Mouse (Mus musculus): Measurements from ENCODE around the gene Cyp3a57. TPM values are rescaled to one million over a fixed set of nuclear protein-coding genes. Genes with fewer than 3 reads are reported as not detected.
"Not testable (repeated sequence)": the region's sequence is repeated elsewhere in the genome, so short reads cannot be mapped to it uniquely, and the experiment has no call there.

The Cyp3a57 gene
- polyA plus RNA-seq, 1 experiment, result not detected

DNA sequence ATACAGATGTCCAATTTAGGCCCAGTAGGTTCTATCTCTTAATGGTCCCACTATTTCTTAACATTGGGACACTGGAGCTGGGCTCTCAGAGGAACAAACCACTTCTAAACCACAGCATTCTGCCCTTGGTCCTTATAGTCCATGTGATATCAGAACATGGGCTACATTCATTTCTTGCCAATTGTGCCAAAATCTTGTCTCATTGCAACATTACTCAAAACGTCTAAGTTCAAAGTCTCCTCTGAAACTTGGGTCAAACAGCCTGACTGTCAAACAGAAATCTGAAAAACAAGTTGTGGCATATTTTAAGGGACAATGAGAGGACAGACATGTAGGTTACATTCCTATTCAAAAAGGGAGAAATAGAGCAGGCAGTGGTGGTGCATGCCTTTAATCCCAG is 27.9 kb upstream of the Cyp3a57 start:
- Histone ChIP-seq H3K79me2 (ENCODE audit: control insufficient read depth, insufficient read depth) (no peaks in the 10 kb centered on the region), H3K79me3 (ENCODE audit: low read depth) (no peaks in the 10 kb centered on the region), H3ac (ENCODE audit: control insufficient read depth, insufficient read length, low read depth) (no peak overlapping the region), H3K4me3 (ENCODE audit: insufficient read depth, poor library complexity, severe bottlenecking) (no peak overlapping the region), H3K36me3 (ENCODE audit: control insufficient read depth, insufficient read depth) (no peaks in the 10 kb centered on the region), H3K27me3 (ENCODE audit: control insufficient read depth, insufficient read depth, insufficient read length) (no peaks in the 10 kb centered on the region)
- TF ChIP-seq FOSL1 (IDR thresholded peaks at IDR 0.05; ENCODE audit: insufficient read depth, low read length, poor library complexity, severe bottlenecking) (no peak), CTCF (IDR thresholded peaks at IDR 0.05; ENCODE audit: control insufficient read depth, insufficient read depth, insufficient read length) (no peak), CEBPB (IDR thresholded peaks at IDR 0.05; ENCODE audit: low read depth) (no peak), USF1 (IDR thresholded peaks at IDR 0.05; ENCODE audit: low read depth) (no peak), MYOG (IDR thresholded peaks at IDR 0.05; ENCODE audit: control insufficient read depth, extremely low read depth, insufficient read length) (no peak), MYOD1 (IDR thresholded peaks at IDR 0.05; ENCODE audit: control insufficient read depth, insufficient read length, low read depth) (no peak), MAX (IDR thresholded peaks at IDR 0.05) (no peak)

DNA sequence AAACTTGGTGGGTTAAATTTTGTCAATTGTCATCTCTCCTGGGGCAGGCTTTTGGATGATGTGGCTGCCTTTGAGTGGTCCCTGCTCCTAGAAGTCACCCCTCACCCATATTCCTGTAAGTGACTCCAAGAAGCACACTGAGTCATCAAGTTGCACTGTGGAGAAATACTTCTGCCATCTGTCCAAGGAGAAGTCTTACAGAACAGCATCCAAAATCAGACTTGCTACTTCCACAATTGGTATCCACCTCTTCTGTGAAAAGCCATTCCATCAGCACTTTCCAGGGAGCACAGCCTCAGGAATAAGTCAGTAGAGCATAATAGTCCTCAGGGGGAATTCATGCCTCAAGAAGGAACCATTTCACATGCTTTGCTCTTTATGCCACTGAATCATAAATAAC is 6.3 kb upstream of the Cyp3a57 start:
- not testable (repeated sequence) for H3K36me3 ChIP-seq (ENCODE audit: control insufficient read depth, insufficient read depth); H3K4me3 ChIP-seq (ENCODE audit: insufficient read depth, poor library complexity, severe bottlenecking); H3K79me2 ChIP-seq (ENCODE audit: control insufficient read depth, insufficient read depth); H3K27me3 ChIP-seq (ENCODE audit: control insufficient read depth, insufficient read depth, insufficient read length); H3ac ChIP-seq (ENCODE audit: control insufficient read depth, insufficient read length, low read depth); H3K79me3 ChIP-seq (ENCODE audit: low read depth)

DNA sequence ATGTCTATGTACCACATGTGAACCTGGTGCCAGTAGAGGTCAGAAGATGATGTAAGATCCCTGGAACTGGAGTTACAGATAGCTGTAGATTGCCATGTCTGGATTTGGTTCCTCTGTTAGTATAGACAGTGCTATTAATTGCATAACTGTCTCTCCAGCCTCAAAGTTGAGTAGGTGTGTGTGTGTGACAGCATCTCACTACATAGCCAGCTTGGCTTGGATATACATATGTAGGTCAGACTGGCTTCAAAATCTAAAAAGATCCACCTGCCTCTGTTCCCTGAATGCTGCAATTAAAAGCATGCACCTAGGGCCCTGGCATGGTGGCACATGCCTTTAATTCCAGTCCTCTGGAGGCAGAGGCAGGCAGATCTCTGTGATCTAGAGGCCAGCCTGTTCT is 4.6 kb downstream of the Cyp3a57 start:
- Histone ChIP-seq H3K79me2 (ENCODE audit: control insufficient read depth, insufficient read depth) (no peaks in the 10 kb centered on the region), H3K36me3 (ENCODE audit: control insufficient read depth, insufficient read depth) (no peaks in the 10 kb centered on the region), H3K4me3 (ENCODE audit: insufficient read depth, poor library complexity, severe bottlenecking) (no peak overlapping the region), H3K79me3 (ENCODE audit: low read depth) (no peaks in the 10 kb centered on the region), H3K27me3 (ENCODE audit: control insufficient read depth, insufficient read depth, insufficient read length) (no peaks in the 10 kb centered on the region), H3ac (ENCODE audit: control insufficient read depth, insufficient read length, low read depth) (no peak overlapping the region)
- TF ChIP-seq MYOG (IDR thresholded peaks at IDR 0.05; ENCODE audit: control insufficient read depth, extremely low read depth, insufficient read length) (no peak), CTCF (IDR thresholded peaks at IDR 0.05; ENCODE audit: control insufficient read depth, insufficient read depth, insufficient read length) (no peak), FOSL1 (IDR thresholded peaks at IDR 0.05; ENCODE audit: insufficient read depth, low read length, poor library complexity, severe bottlenecking) (no peak)

DNA sequence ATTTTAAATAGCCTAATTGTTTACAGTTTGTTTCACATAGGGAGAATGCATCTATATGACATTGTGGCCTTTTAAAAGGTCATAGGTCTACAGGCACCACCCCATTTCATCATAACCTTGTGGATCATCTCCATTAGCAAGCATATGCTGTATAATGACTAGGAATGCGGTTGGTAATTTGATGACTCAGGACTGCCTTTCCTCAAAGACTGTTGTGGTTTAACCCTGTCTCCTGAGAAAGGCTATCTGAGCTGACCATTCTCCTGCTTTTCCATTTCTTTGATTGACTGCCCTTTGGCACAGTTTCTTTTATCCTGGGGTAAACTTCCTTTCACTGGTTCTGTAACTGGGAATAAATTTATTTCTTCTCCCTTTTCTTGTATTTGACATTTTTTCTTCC is 8.0 kb downstream of the Cyp3a57 start:
- TF ChIP-seq MAX (IDR thresholded peaks at IDR 0.05) (no peak), CEBPB (IDR thresholded peaks at IDR 0.05; ENCODE audit: low read depth) (no peak)

DNA sequence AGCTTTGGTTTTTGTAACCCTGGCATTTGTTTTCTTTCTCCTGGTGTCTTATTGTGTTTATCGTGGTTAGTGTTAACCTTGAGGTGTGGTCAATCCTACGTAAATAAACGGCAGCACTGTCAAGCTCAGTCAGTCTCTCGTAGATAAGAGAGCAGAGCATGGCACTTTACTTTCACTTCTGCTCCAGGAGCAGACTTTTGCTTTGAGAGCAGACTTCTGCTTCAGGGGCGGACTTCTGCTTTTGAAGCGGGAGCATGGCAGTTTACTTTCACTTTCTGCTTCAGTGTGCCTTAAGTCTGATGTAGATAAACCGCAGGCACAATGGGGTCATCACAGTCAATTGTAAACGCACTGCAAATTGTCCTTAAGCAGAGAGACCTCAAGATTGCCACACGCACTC is 70.3 kb downstream of the Cyp3a57 start:
- peak overlapping the region; percentile 18 for H3K4me3 ChIP-seq (ENCODE audit: insufficient read depth, poor library complexity, severe bottlenecking)
- not testable (repeated sequence) for H3K79me3 ChIP-seq (ENCODE audit: low read depth); H3K27me3 ChIP-seq (ENCODE audit: control insufficient read depth, insufficient read depth, insufficient read length); H3ac ChIP-seq (ENCODE audit: control insufficient read depth, insufficient read length, low read depth); H3K36me3 ChIP-seq (ENCODE audit: control insufficient read depth, insufficient read depth); H3K79me2 ChIP-seq (ENCODE audit: control insufficient read depth, insufficient read depth)

More for the DNA sequence above, 8.0 kb downstream of the Cyp3a57 start:
- H3ac ChIP-seq (ENCODE audit: control insufficient read depth, insufficient read length, low read depth), result no peak overlapping the region
- H3K79me3 ChIP-seq (ENCODE audit: low read depth), result no peaks in the 10 kb centered on the region
- no peaks in the 10 kb centered on the region for H3K27me3 ChIP-seq (ENCODE audit: control insufficient read depth, insufficient read depth, insufficient read length)
- H3K79me2 ChIP-seq (ENCODE audit: control insufficient read depth, insufficient read depth), result no peaks in the 10 kb centered on the region
- H3K36me3 ChIP-seq (ENCODE audit: control insufficient read depth, insufficient read depth), result no peaks in the 10 kb centered on the region
- no peak overlapping the region for H3K4me3 ChIP-seq (ENCODE audit: insufficient read depth, poor library complexity, severe bottlenecking)

DNA sequence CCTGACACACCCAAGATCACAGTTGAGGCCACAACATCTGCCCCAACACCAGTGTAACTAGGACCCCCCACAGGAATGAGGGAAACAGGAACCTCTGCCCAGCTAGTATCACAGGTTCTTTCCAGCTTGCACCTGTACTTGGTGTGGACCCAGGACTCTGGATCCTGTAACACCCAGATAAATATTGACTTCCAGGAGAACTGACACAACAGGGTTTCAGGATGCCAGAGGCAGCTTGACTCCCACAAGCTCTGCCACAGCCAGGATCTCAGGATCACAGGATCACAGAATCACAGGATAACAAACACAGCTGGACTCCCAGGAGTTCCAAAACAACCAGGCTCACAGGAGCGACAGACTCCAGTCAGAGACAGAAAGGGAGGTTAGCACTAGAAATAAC is 77.2 kb downstream of the Cyp3a57 start:
- H3ac ChIP-seq (ENCODE audit: control insufficient read depth, insufficient read length, low read depth), result no peak overlapping the region
- no peaks in the 10 kb centered on the region for H3K27me3 ChIP-seq (ENCODE audit: control insufficient read depth, insufficient read depth, insufficient read length)
- H3K36me3 ChIP-seq (ENCODE audit: control insufficient read depth, insufficient read depth), result no peaks in the 10 kb centered on the region
- TF ChIP-seq USF1 (IDR thresholded peaks at IDR 0.05; ENCODE audit: low read depth), result no peak
- TF ChIP-seq MAX (IDR thresholded peaks at IDR 0.05), result no peak
- no peak for TF ChIP-seq CEBPB (IDR thresholded peaks at IDR 0.05; ENCODE audit: low read depth)
- no peak for TF ChIP-seq MYOD1 (IDR thresholded peaks at IDR 0.05; ENCODE audit: control insufficient read depth, insufficient read length, low read depth)
- no peaks in the 10 kb centered on the region for H3K79me3 ChIP-seq (ENCODE audit: low read depth)
- no peaks in the 10 kb centered on the region for H3K79me2 ChIP-seq (ENCODE audit: control insufficient read depth, insufficient read depth)
- no peak overlapping the region for H3K4me3 ChIP-seq (ENCODE audit: insufficient read depth, poor library complexity, severe bottlenecking)

DNA sequence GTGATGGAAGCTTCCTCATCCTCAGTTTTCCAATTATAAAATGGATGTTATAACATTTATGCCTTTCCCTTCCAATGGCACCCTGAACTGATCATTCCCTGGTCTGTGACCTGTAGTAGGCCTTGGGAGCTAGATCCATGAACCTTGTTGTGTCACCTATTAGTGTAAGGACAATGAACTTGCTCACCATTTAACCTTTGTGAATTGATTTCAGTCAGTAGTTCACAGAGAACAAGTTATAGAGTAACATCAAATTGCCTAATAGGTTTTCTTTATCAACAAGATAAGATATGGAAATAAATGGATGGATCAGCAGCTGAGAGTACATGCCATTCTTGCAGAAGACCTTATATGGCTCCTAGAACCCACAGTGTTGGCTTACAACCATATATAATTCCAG is 85.9 kb downstream of the Cyp3a57 start:
- Histone ChIP-seq H3K79me2 (ENCODE audit: control insufficient read depth, insufficient read depth) (no peaks in the 10 kb centered on the region), H3K4me3 (ENCODE audit: insufficient read depth, poor library complexity, severe bottlenecking) (no peak overlapping the region), H3K79me3 (ENCODE audit: low read depth) (no peaks in the 10 kb centered on the region), H3ac (ENCODE audit: control insufficient read depth, insufficient read length, low read depth) (no peak overlapping the region), H3K36me3 (ENCODE audit: control insufficient read depth, insufficient read depth) (no peaks in the 10 kb centered on the region), H3K27me3 (ENCODE audit: control insufficient read depth, insufficient read depth, insufficient read length) (no peaks in the 10 kb centered on the region)
- TF ChIP-seq CTCF (IDR thresholded peaks at IDR 0.05; ENCODE audit: control insufficient read depth, insufficient read depth, insufficient read length), result no peak
- TF ChIP-seq MYOD1 (IDR thresholded peaks at IDR 0.05; ENCODE audit: control insufficient read depth, insufficient read length, low read depth), result no peak
- no peak for TF ChIP-seq MYOG (IDR thresholded peaks at IDR 0.05; ENCODE audit: control insufficient read depth, extremely low read depth, insufficient read length)
- TF ChIP-seq CEBPB (IDR thresholded peaks at IDR 0.05; ENCODE audit: low read depth), result no peak
- no peak for TF ChIP-seq FOSL1 (IDR thresholded peaks at IDR 0.05; ENCODE audit: insufficient read depth, low read length, poor library complexity, severe bottlenecking)
- TF ChIP-seq USF1 (IDR thresholded peaks at IDR 0.05; ENCODE audit: low read depth), result no peak
- TF ChIP-seq MAX (IDR thresholded peaks at IDR 0.05), result no peak

Data from C2C12 (cell line).